Mouse (Mus musculus) neutrophil, adult 65 days (primary cell): ENCODE data around the gene Fam187a. TPM values are rescaled to one million over a fixed set of nuclear protein-coding genes. Genes with fewer than 3 reads are reported as not detected.

Experiments
- total RNA-seq: library from RNA; stranded (reverse); gene quantifications from 2 replicates; pipeline ENCODE4 v1.2.4, GENCODE M21; 2023

Fam187a gene
- not detected in 2 replicates for total RNA-seq

GRCm38 (mm10) chr11:102884616-102885219, at the start of gene Fam187a:
TSS of gene Fam187a (plus strand) at chr11:102885169.

GRCm38 (mm10) chr11:102835549-102835948, 49.4 kb upstream of the Fam187a start, which contains the start of gene Higd1b:
TSS of gene Higd1b (plus strand) at chr11:102835849.

GRCm38 (mm10) chr11:102880585-102881313, 4.2 kb upstream of the Fam187a start, which contains the start of the genes Eftud2 and Ccdc103:
TSS of gene Eftud2 (minus strand) at chr11:102880985.
TSS of gene Ccdc103 (plus strand) at chr11:102881204.

GRCm38 (mm10) chr11:102900763-102901162, 15.8 kb downstream of the Fam187a start, which contains the start of gene Gfap:
TSS of gene Gfap (minus strand) at chr11:102900912.

GRCm38 (mm10) chr11:102924557-102925350, 39.8 kb downstream of the Fam187a start, which contains the start of gene Kif18b:
TSS of gene Kif18b (minus strand) at chr11:102925124.

Other genes starting within 250 kb of the Fam187a start
- gene Meioc, start 221.5 kb upstream of the Fam187a start, total RNA-seq, result not detected in 2 replicates
- 9.4 and 13.0 TPM in 2 replicates for gene Ccdc43, start 187.4 kb upstream of the Fam187a start, total RNA-seq
- 0.45 and 1.1 TPM in 2 replicates for gene Adam11, start 123.7 kb upstream of the Fam187a start, total RNA-seq
- gene Gjc1, start 65.5 kb upstream of the Fam187a start, total RNA-seq, result not detected in 2 replicates
- gene Higd1b, start 49.3 kb upstream of the Fam187a start, total RNA-seq, result not detected in 2 replicates
- gene Eftud2, start 4.2 kb upstream of the Fam187a start, total RNA-seq, result 55.5 and 65.6 TPM in 2 replicates
- gene Ccdc103, start 4.0 kb upstream of the Fam187a start, total RNA-seq, result not detected in 2 replicates
- 1.9 TPM in 1 of 2 replicates, not detected in the other for gene Gfap, start 15.7 kb downstream of the Fam187a start, total RNA-seq
- gene Kif18b, start 40.0 kb downstream of the Fam187a start, total RNA-seq, result 28.4 and 29.3 TPM in 2 replicates
- gene C1ql1, start 61.5 kb downstream of the Fam187a start, total RNA-seq, result not detected in 2 replicates
- gene Nmt1, start 143.0 kb downstream of the Fam187a start, total RNA-seq, result 55.1 and 65.6 TPM in 2 replicates
- gene Dcakd, start 143.2 kb downstream of the Fam187a start, total RNA-seq, result 18.7 and 19.1 TPM in 2 replicates
- not detected in 2 replicates for gene Plcd3, start 216.5 kb downstream of the Fam187a start, total RNA-seq
- 16.4 and 20.0 TPM in 2 replicates for gene Acbd4, start 216.5 kb downstream of the Fam187a start, total RNA-seq
- gene Hexim1, start 231.1 kb downstream of the Fam187a start, total RNA-seq, result 53.1 and 61.2 TPM in 2 replicates
- 1.5 and 1.7 TPM in 2 replicates for gene Hexim2, start 247.3 kb downstream of the Fam187a start, total RNA-seq